Mouse (Mus musculus): ENCODE data around the gene Pom121. TPM values are rescaled to one million over a fixed set of nuclear protein-coding genes. Genes with fewer than 3 reads are reported as not detected.
"Not testable (repeated sequence)": the region's sequence is repeated elsewhere in the genome, so short reads cannot be mapped to it uniquely, and the experiment has no call there.

Pom121 gene
- polyA plus RNA-seq, 1 experiment: 50.3 TPM

- peaks cover 49% of the 10 kb centered on the region for H3K36me3 ChIP-seq (ENCODE audit: control insufficient read depth, insufficient read depth, low read length)
These were observed 20.7 kb downstream of the Pom121 start for GRCm38 (mm10) chr5:135373601-135374000.

GRCm38 (mm10) chr5:135371195-135371594, 23.2 kb downstream of the Pom121 start:
- Histone ChIP-seq H3K4me1 (replicated peaks; ENCODE audit: control insufficient read depth, insufficient read depth, low read length) (peaks cover 7% of the 10 kb centered on the region; the same call in 1 of the 2 replicates), H3K36me3 (ENCODE audit: control insufficient read depth, insufficient read depth, low read length) (peaks cover 30% of the 10 kb centered on the region), H3K4me3 (ENCODE audit: control insufficient read depth, insufficient read depth, low read length) (no peak overlapping the region), H3K27me3 (ENCODE audit: control insufficient read depth, insufficient read depth, low read length) (no peaks in the 10 kb centered on the region), H3K27ac (ENCODE audit: control insufficient read depth, insufficient read depth, low read length) (no peak overlapping the region)
- DNase-seq: no peak
- 98% methylated on average over 13 of the region's 13 CpGs for WGBS
- TF ChIP-seq CTCF (IDR thresholded peaks at IDR 0.05; ENCODE audit: borderline replicate concordance, control insufficient read depth, extremely low read depth, insufficient read depth, low read length, poor library complexity): no peak
- no peak for TF ChIP-seq POLR2A (IDR thresholded peaks at IDR 0.05; ENCODE audit: control insufficient read depth, extremely low read depth, insufficient read depth, low read length, poor library complexity)

More at GRCm38 (mm10) chr5:135373601-135374000, 20.7 kb downstream of the Pom121 start:
- TF ChIP-seq CTCF (IDR thresholded peaks at IDR 0.05; ENCODE audit: borderline replicate concordance, control insufficient read depth, extremely low read depth, insufficient read depth, low read length, poor library complexity) (no peak), POLR2A (IDR thresholded peaks at IDR 0.05; ENCODE audit: control insufficient read depth, extremely low read depth, insufficient read depth, low read length, poor library complexity) (no peak)
- no peak overlapping the region for H3K27ac ChIP-seq (ENCODE audit: control insufficient read depth, insufficient read depth, low read length)
- WGBS: 99% methylated on average over 5 of the region's 5 CpGs
- no peaks in the 10 kb centered on the region for H3K27me3 ChIP-seq (ENCODE audit: control insufficient read depth, insufficient read depth, low read length)
- H3K4me3 ChIP-seq (ENCODE audit: control insufficient read depth, insufficient read depth, low read length): no peak overlapping the region
- H3K4me1 ChIP-seq (replicated peaks; ENCODE audit: control insufficient read depth, insufficient read depth, low read length): peaks cover 7% of the 10 kb centered on the region; the same call in 1 of the 2 replicates
- DNase-seq: no peak

GRCm38 (mm10) chr5:135369787-135370654, 24.3 kb downstream of the Pom121 start, which contains the start of gene Nsun5:
Gene Nsun5, plus strand, starts transcription at chr5:135369953.
- Histone ChIP-seq H3K27me3 (ENCODE audit: control insufficient read depth, insufficient read depth, low read length) (no peaks in the 10 kb centered on the region), H3K27ac (ENCODE audit: control insufficient read depth, insufficient read depth, low read length) (peak within 1 kb of the TSS; percentile 66; the same call in 1 of the 2 replicates), H3K4me1 (replicated peaks; ENCODE audit: control insufficient read depth, insufficient read depth, low read length) (peaks cover 7% of the 10 kb centered on the region; the same call in 1 of the 2 replicates), H3K36me3 (ENCODE audit: control insufficient read depth, insufficient read depth, low read length) (peaks cover 19% of the 10 kb centered on the region), H3K4me3 (ENCODE audit: control insufficient read depth, insufficient read depth, low read length) (peak within 1 kb of the TSS; percentile 66)
- under 1% methylated on average over 64 of the region's 64 CpGs for WGBS
- TF ChIP-seq CTCF (IDR thresholded peaks at IDR 0.05; ENCODE audit: borderline replicate concordance, control insufficient read depth, extremely low read depth, insufficient read depth, low read length, poor library complexity) (0 out of 2 replicates have a peak, but pooled peaks have one; percentile 26), POLR2A (IDR thresholded peaks at IDR 0.05; ENCODE audit: control insufficient read depth, extremely low read depth, insufficient read depth, low read length, poor library complexity) (peak; percentile 46; the same call in 1 of the 2 replicates)
- DNase-seq: peak; percentile 94

- peak overlapping the region; percentile 66; the same call in 1 of the 2 replicates for H3K4me3 ChIP-seq (ENCODE audit: control insufficient read depth, insufficient read depth, low read length)
- DNase-seq; H3K27me3 ChIP-seq (ENCODE audit: control insufficient read depth, insufficient read depth, low read length); H3K27ac ChIP-seq (ENCODE audit: control insufficient read depth, insufficient read depth, low read length); H3K4me1 ChIP-seq (replicated peaks; ENCODE audit: control insufficient read depth, insufficient read depth, low read length): not testable (repeated sequence)
- H3K36me3 ChIP-seq (ENCODE audit: control insufficient read depth, insufficient read depth, low read length): peaks cover 10% of the 10 kb centered on the region
- WGBS: 66% methylated on average over 9 of the region's 9 CpGs
These were observed 25.1 kb downstream of the Pom121 start for GRCm38 (mm10) chr5:135369196-135369595.

GRCm38 (mm10) chr5:135368312-135368711, 26.0 kb downstream of the Pom121 start:
- Histone ChIP-seq H3K27me3 (ENCODE audit: control insufficient read depth, insufficient read depth, low read length) (no peaks in the 10 kb centered on the region), H3K36me3 (ENCODE audit: control insufficient read depth, insufficient read depth, low read length) (peaks cover 3% of the 10 kb centered on the region; the same call in 1 of the 2 replicates), H3K4me1 (replicated peaks; ENCODE audit: control insufficient read depth, insufficient read depth, low read length) (peaks cover 7% of the 10 kb centered on the region; the same call in 1 of the 2 replicates), H3K27ac (ENCODE audit: control insufficient read depth, insufficient read depth, low read length) (no peak overlapping the region), H3K4me3 (ENCODE audit: control insufficient read depth, insufficient read depth, low read length) (no peak overlapping the region)
- WGBS: 98% methylated on average over 6 of the region's 6 CpGs
- TF ChIP-seq POLR2A (IDR thresholded peaks at IDR 0.05; ENCODE audit: control insufficient read depth, extremely low read depth, insufficient read depth, low read length, poor library complexity): no peak
- no peak for TF ChIP-seq CTCF (IDR thresholded peaks at IDR 0.05; ENCODE audit: borderline replicate concordance, control insufficient read depth, extremely low read depth, insufficient read depth, low read length, poor library complexity)
- DNase-seq: no peak

- Histone ChIP-seq H3K36me3 (ENCODE audit: control insufficient read depth, insufficient read depth, low read length) (no peaks in the 10 kb centered on the region), H3K4me1 (replicated peaks; ENCODE audit: control insufficient read depth, insufficient read depth, low read length) (peaks cover 7% of the 10 kb centered on the region; the same call in 1 of the 2 replicates), H3K27me3 (ENCODE audit: control insufficient read depth, insufficient read depth, low read length) (no peaks in the 10 kb centered on the region), H3K4me3 (ENCODE audit: control insufficient read depth, insufficient read depth, low read length) (no peak overlapping the region), H3K27ac (ENCODE audit: control insufficient read depth, insufficient read depth, low read length) (no peak overlapping the region)
- DNase-seq: no peak
- WGBS: 60% methylated on average over 6 of the region's 6 CpGs
- TF ChIP-seq CTCF (IDR thresholded peaks at IDR 0.05; ENCODE audit: borderline replicate concordance, control insufficient read depth, extremely low read depth, insufficient read depth, low read length, poor library complexity) (no peak), POLR2A (IDR thresholded peaks at IDR 0.05; ENCODE audit: control insufficient read depth, extremely low read depth, insufficient read depth, low read length, poor library complexity) (no peak)
These were observed 26.5 kb downstream of the Pom121 start for GRCm38 (mm10) chr5:135367841-135368240.
